Mouse (Mus musculus) MEL (cell line): ENCODE data around the gene Csf2.

ENCODE experiments used
- CTCF ChIP-seq, 3 experiments: IDR thresholded peaks in 2 of 3; conservative IDR thresholded peaks in 1 of 3; 2 replicates each; pipeline ENCODE4 v1.5.1; 2011 to 2012; ENCODE audit warnings: low read length in 3 of 3, low read depth in 2 of 3, mild to moderate bottlenecking in 2 of 3, improper control_type of control experiment in 1 of 3, inconsistent platforms in 1 of 3, mixed read lengths in 1 of 3, moderate library complexity in 1 of 3; ENCODE audit not compliant: control insufficient read depth in 1 of 3, insufficient read depth in 1 of 3, poor library complexity in 1 of 3, severe bottlenecking in 1 of 3
- ELF1 ChIP-seq: IDR thresholded peaks from 2 replicates; pipeline ENCODE4 v1.6.1; 2014; ENCODE audit warnings: low read depth, mild to moderate bottlenecking, inconsistent platforms, low read length, improper control_type of control experiment, moderate library complexity
- EP300 ChIP-seq, 2 experiments: IDR thresholded peaks; 2 replicates each; pipeline ENCODE4 v1.6.1; 2011; ENCODE audit warnings: improper control_type of control experiment in 2 of 2, low read length in 2 of 2, low read depth in 1 of 2, mild to moderate bottlenecking in 1 of 2
- NRF1 ChIP-seq: IDR thresholded peaks from 2 replicates; pipeline ENCODE4 v1.6.1; 2014; ENCODE audit warnings: low read depth, mild to moderate bottlenecking, inconsistent platforms, low read length, improper control_type of control experiment, moderate library complexity; ENCODE audit not compliant: poor library complexity, insufficient read depth, severe bottlenecking
- POLR2A ChIP-seq, 2 experiments: IDR thresholded peaks; 2 replicates each; pipeline ENCODE4 v1.6.1; 2011 to 2012; ENCODE audit warnings: low read length in 2 of 2, mild to moderate bottlenecking in 2 of 2, control low read depth in 1 of 2, improper control_type of control experiment in 1 of 2, low read depth in 1 of 2, moderate library complexity in 1 of 2; ENCODE audit not compliant: control insufficient read depth in 1 of 2, insufficient read depth in 1 of 2, poor library complexity in 1 of 2
- TBP ChIP-seq: IDR thresholded peaks from 2 replicates; pipeline ENCODE4 v1.8.0; 2011; ENCODE audit warnings: low read depth, low read length, improper control_type of control experiment
- ZC3H11A ChIP-seq: IDR thresholded peaks from 2 replicates; pipeline ENCODE4 v1.6.1; 2012; ENCODE audit warnings: low read depth, mild to moderate bottlenecking, inconsistent platforms, low read length, improper control_type of control experiment
- ZMIZ1 ChIP-seq: IDR thresholded peaks from 2 replicates; pipeline ENCODE4 v1.6.1; 2012; ENCODE audit warnings: low read depth, mild to moderate bottlenecking, inconsistent platforms, low read length, improper control_type of control experiment, moderate library complexity
- ZNF384 ChIP-seq: IDR thresholded peaks from 2 replicates; pipeline ENCODE4 v1.6.1; 2012; ENCODE audit warnings: low read depth, mild to moderate bottlenecking, inconsistent platforms, low read length, improper control_type of control experiment

DNA sequence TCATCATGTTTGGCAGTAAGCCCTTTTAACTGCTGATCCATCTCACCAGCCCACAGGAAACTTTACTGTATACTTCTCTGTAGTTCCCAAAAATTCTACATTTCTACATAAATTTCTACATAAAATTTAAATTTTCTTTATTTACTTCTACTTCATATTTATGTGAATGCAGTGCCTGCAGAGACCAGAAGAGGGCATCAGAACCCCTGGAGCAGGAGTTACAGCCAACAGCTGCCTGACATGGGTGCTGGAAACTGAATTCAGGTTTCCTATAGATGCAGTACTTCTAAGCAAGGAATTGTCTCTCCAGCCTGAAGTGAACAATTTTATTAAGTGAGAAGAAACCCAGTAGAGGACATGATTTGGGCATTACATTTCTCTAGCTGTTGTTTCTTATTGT is 49.3 kb upstream of the Csf2 start:
- TF ChIP-seq POLR2A (IDR thresholded peaks at IDR 0.05; ENCODE audit: control insufficient read depth in 1 of 2, insufficient read depth in 1 of 2, low read depth in 1 of 2, low read length in 2 of 2, poor library complexity in 1 of 2) = no peak
- peak; percentile 61 to 74 (median 70) for TF ChIP-seq CTCF (IDR thresholded peaks at IDR 0.05 in 2 of 3, conservative IDR thresholded peaks at IDR 0.05 in 1 of 3; ENCODE audit: control insufficient read depth in 1 of 3, insufficient read depth in 1 of 3, low read depth in 2 of 3, low read length in 3 of 3, poor library complexity in 1 of 3, severe bottlenecking in 1 of 3)
- TF ChIP-seq ZC3H11A = peak; percentile 65
- TF ChIP-seq ZMIZ1 = no peak
- TF ChIP-seq TBP = no peak
- TF ChIP-seq ZNF384 = no peak
- no peak for TF ChIP-seq EP300 (IDR thresholded peaks at IDR 0.05; ENCODE audit: low read depth in 1 of 2, low read length in 2 of 2)
- TF ChIP-seq ELF1 = no peak
- TF ChIP-seq NRF1 = no peak
